In the genomic region with DNA sequence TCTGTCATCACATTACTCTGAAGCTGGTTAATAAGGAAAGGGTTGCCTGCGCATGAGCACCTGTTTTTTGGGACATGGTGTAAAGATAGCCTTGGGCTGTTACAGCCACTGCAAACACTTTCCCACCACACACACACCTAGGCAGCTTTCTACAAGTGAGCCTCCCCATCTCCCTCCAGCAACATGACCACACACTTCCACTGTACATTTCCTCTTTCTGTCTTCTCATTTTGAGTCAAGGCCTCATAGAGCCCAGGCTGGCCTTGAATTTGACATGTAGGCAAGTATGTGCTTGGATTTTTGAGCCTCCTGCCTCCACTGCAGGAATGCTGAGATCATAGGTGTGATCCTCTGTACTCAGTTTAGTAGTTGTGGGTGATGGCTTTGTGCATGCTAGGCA, we compare ENCODE assay signal across 19 mouse cellular contexts.
DNase-seq lines count a peak whose midpoint lies in the region; ATAC-seq and TF ChIP-seq lines count a peak whose summit lies in the region.
"Had no signal": no experiment of that assay in that cellular context is flagged by ENCODE, and none has a peak within 500 bp of the region (broad histone marks: within the 10 kb centered on the region; RNA-seq: fewer than 3 reads in every experiment).

No protein-coding gene starts in this region.

- no peak overlapping the region for H3K9ac ChIP-seq in lung, postnatal 0 days (replicated peaks; ENCODE audit: low read depth)
- H3K9ac ChIP-seq in midbrain, embryonic 15.5 days, result no peak overlapping the region
- H3K9ac ChIP-seq: embryonic facial prominence, embryonic 15.5 days had no signal

- no peaks in the 10 kb centered on the region for H3K9me3 ChIP-seq in lung, postnatal 0 days (ENCODE audit: low read length)
- H3K9me3 ChIP-seq in midbrain, embryonic 15.5 days, result no peaks in the 10 kb centered on the region
- H3K9me3 ChIP-seq: embryonic facial prominence, embryonic 15.5 days; forebrain, embryonic 10.5 days; hindbrain, embryonic 10.5 days had no signal

- DNase-seq in adrenal gland, adult (ENCODE audit: inconsistent age in 2 of 2, low spot score in 1 of 2), result peak; percentile 23 to 46
- no peak for DNase-seq in adrenal gland, adult 18-20 months (ENCODE audit: low spot score in 2 of 2)
- DNase-seq in lung, postnatal 0 days (ENCODE audit: low spot score), result peak; percentile 35
- DNase-seq in lung, postnatal 25 days (ENCODE audit: low spot score), result no peak
- DNase-seq in kidney, postnatal 4 days, result no peak
- DNase-seq: adrenal gland, adult 2 months; cerebellum, postnatal 10 days; gastrocnemius, postnatal 10 days; heart, adult 2 months; left cerebral cortex, postnatal 4 days; liver; retina, postnatal 1 day; right cerebral cortex, postnatal 4 days had no signal

- no peaks in the 10 kb centered on the region for H3K27me3 ChIP-seq in lung, postnatal 0 days (replicated peaks; ENCODE audit: insufficient read depth, low read length)
- no peaks in the 10 kb centered on the region for H3K27me3 ChIP-seq in midbrain, embryonic 15.5 days (replicated peaks)

- peaks cover 10% of the 10 kb centered on the region for H3K4me1 ChIP-seq in lung, postnatal 0 days (ENCODE audit: insufficient read depth, low read depth, low read length)
- peaks cover 61% of the 10 kb centered on the region for H3K4me1 ChIP-seq in bone marrow macrophage, adult 2 months (ENCODE audit: control insufficient read depth, insufficient read depth, low read length)
- H3K4me1 ChIP-seq in midbrain, embryonic 15.5 days, result no peaks in the 10 kb centered on the region
- H3K4me1 ChIP-seq: forebrain, embryonic 10.5 days had no signal

- no peak for TF ChIP-seq EP300 in lung, postnatal 0 days (IDR thresholded peaks at IDR 0.05)

- WGBS in lung, postnatal 0 days, result 71% methylated on average over 1 of the region's 1 CpGs
- WGBS in midbrain, embryonic 15.5 days, result 95% methylated on average over 1 of the region's 1 CpGs

- H3K27ac ChIP-seq in lung, postnatal 0 days (ENCODE audit: low read length), result peak overlapping the region; percentile 92
- H3K27ac ChIP-seq in bone marrow macrophage, adult 2 months (ENCODE audit: insufficient read depth, low read depth, low read length), result peak overlapping the region; percentile 7; the same call in 1 of the 2 replicates
- no peak overlapping the region for H3K27ac ChIP-seq in midbrain, embryonic 15.5 days
- H3K27ac ChIP-seq: embryonic facial prominence, embryonic 15.5 days; forebrain, embryonic 10.5 days; hindbrain, embryonic 10.5 days had no signal

- TF ChIP-seq POLR2A in bone marrow macrophage, adult 2 months (IDR thresholded peaks at IDR 0.05; ENCODE audit: borderline replicate concordance, low read depth, low read length), result no peak

- no peak for ATAC-seq in lung, postnatal 0 days
- peak; percentile 61; the same call in 1 of the 2 replicates for ATAC-seq in monocyte, adult 5-6 weeks (replicated peaks; ENCODE audit: insufficient number of reproducible peaks, low FRiP score, low TSS enrichment, poor library complexity, severe bottlenecking)
- no peak for ATAC-seq in midbrain, embryonic 15.5 days (replicated peaks)

- no peak overlapping the region for H3K4me2 ChIP-seq in lung, postnatal 0 days (replicated peaks; ENCODE audit: low read depth, low read length)
- no peak overlapping the region for H3K4me2 ChIP-seq in midbrain, embryonic 15.5 days
- H3K4me2 ChIP-seq: embryonic facial prominence, embryonic 15.5 days had no signal

- no peaks in the 10 kb centered on the region for H3K36me3 ChIP-seq in lung, postnatal 0 days (ENCODE audit: insufficient read depth, low read length)
- no peaks in the 10 kb centered on the region for H3K36me3 ChIP-seq in midbrain, embryonic 15.5 days (replicated peaks)
- H3K36me3 ChIP-seq: embryonic facial prominence, embryonic 15.5 days had no signal

- no peak overlapping the region for H3K4me3 ChIP-seq in lung, postnatal 0 days (ENCODE audit: low read depth, low read length)
- H3K4me3 ChIP-seq in bone marrow macrophage, adult 2 months (ENCODE audit: insufficient read depth, low read length), result no peak overlapping the region
- H3K4me3 ChIP-seq in midbrain, embryonic 15.5 days, result no peak overlapping the region
- H3K4me3 ChIP-seq: embryonic facial prominence, embryonic 15.5 days; forebrain, embryonic 10.5 days; heart, adult 2 months; hindbrain, embryonic 10.5 days had no signal

- no peak for TF ChIP-seq CTCF in lung, postnatal 0 days (IDR thresholded peaks at IDR 0.05)
- TF ChIP-seq CTCF in bone marrow macrophage, adult 2 months (IDR thresholded peaks at IDR 0.05; ENCODE audit: low read depth, low read length), result no peak

Comparison
In these comparisons a context has a peak if more than half of its experiments do, and no peak if none do; other contexts are left out.
1. DNase-seq: peak in adrenal gland, adult (2 of 2) and lung, postnatal 0 days (single experiment); none in adrenal gland, adult 18-20 months (0 of 2), lung, postnatal 25 days (single experiment) and kidney, postnatal 4 days (0 of 2).